12 mouse cellular contexts compared by ENCODE assay signal in the genomic region with DNA sequence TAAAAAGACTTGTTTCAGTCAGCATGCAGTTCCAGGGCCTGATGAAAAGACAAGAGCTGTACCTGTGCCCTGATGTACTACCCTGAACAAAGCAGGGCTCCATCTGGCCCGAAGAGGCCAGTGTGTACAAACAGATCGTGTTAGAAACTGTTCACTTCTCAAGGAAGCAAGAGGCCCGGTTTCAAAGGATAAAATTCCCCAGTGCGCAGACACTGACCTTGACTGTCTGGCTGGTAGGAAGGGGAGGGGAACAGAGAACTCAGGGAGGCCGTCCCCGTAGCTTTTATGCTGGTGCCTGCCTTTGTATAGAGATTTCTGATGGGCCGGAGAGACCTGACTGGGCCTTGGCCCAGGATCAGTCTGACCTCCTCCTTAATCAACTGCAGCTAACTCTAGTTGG.
DNase-seq lines count a peak whose midpoint lies in the region; ATAC-seq and TF ChIP-seq lines count a peak whose summit lies in the region.
"Had no signal": no experiment of that assay in that cellular context is flagged by ENCODE, and none has a peak within 500 bp of the region (broad histone marks: within the 10 kb centered on the region; RNA-seq: fewer than 3 reads in every experiment).

No protein-coding gene starts in this region.

- H3K27ac ChIP-seq in forebrain, embryonic 11.5 days (ENCODE audit: low read depth, low read length), result peak overlapping the region; percentile 55; the same call in 1 of the 2 replicates
- H3K27ac ChIP-seq in forebrain, postnatal 0 days (ENCODE audit: low read depth, low read length), result no peak overlapping the region; the same call in 1 of the 2 replicates
- H3K27ac ChIP-seq in ES-Bruce4 (ENCODE audit: insufficient read depth, low read length), result peak overlapping the region; percentile 52
- H3K27ac ChIP-seq in forebrain, embryonic 14.5 days (ENCODE audit: low read depth, low read length), result peak overlapping the region; percentile 46
- H3K27ac ChIP-seq in midbrain, embryonic 14.5 days (replicated peaks; ENCODE audit: low read depth, low read length), result peak overlapping the region; percentile 76

- no peak for TF ChIP-seq CTCF in forebrain, postnatal 0 days (IDR thresholded peaks at IDR 0.05; ENCODE audit: low read depth)
- TF ChIP-seq CTCF in ES-Bruce4 (IDR thresholded peaks at IDR 0.05; ENCODE audit: low read depth, low read length), result no peak

- WGBS in forebrain, embryonic 11.5 days, result 47% methylated on average over 7 of the region's 7 CpGs
- WGBS in forebrain, postnatal 0 days, result 30% methylated on average over 7 of the region's 7 CpGs
- 26% methylated on average over 7 of the region's 7 CpGs for WGBS in forebrain, embryonic 14.5 days
- 20% methylated on average over 7 of the region's 7 CpGs for WGBS in midbrain, embryonic 14.5 days

- intact Hi-C loops in left cerebral cortex, postnatal 25 days (cut with DNase I), result no loop called here

- H3K9me3 ChIP-seq in forebrain, embryonic 11.5 days (ENCODE audit: control insufficient read depth, low read length), result no peaks in the 10 kb centered on the region
- H3K9me3 ChIP-seq in forebrain, postnatal 0 days (ENCODE audit: low read length), result no peaks in the 10 kb centered on the region
- H3K9me3 ChIP-seq in ES-Bruce4 (replicated peaks; ENCODE audit: control insufficient read depth, insufficient read depth, low read length, poor library complexity, severe bottlenecking), result no peaks in the 10 kb centered on the region
- no peaks in the 10 kb centered on the region for H3K9me3 ChIP-seq in forebrain, embryonic 14.5 days (replicated peaks; ENCODE audit: control insufficient read depth, low read length)
- no peaks in the 10 kb centered on the region for H3K9me3 ChIP-seq in midbrain, embryonic 14.5 days (ENCODE audit: control insufficient read depth, low read length)

- H3K4me1 ChIP-seq in forebrain, embryonic 11.5 days (replicated peaks; ENCODE audit: control insufficient read depth, insufficient read depth, low read length), result peaks cover 32% of the 10 kb centered on the region
- H3K4me1 ChIP-seq in forebrain, postnatal 0 days (ENCODE audit: insufficient read depth), result peaks cover 24% of the 10 kb centered on the region
- peaks cover 17% of the 10 kb centered on the region for H3K4me1 ChIP-seq in ES-Bruce4 (ENCODE audit: control insufficient read depth, insufficient read depth, low read length)
- peaks cover 54% of the 10 kb centered on the region for H3K4me1 ChIP-seq in forebrain, embryonic 14.5 days (ENCODE audit: control insufficient read depth, insufficient read depth, low read length)
- peaks cover 62% of the 10 kb centered on the region for H3K4me1 ChIP-seq in midbrain, embryonic 14.5 days (ENCODE audit: control insufficient read depth, insufficient read depth, low read length)

- no peak for ATAC-seq in forebrain, embryonic 11.5 days (replicated peaks; ENCODE audit: low FRiP score)
- ATAC-seq in forebrain, postnatal 0 days, result no peak
- no peak for ATAC-seq in forebrain, embryonic 14.5 days
- ATAC-seq in midbrain, embryonic 14.5 days (ENCODE audit: low FRiP score, low TSS enrichment), result no peak

- H3K9ac ChIP-seq in forebrain, embryonic 11.5 days (ENCODE audit: low read length), result no peak overlapping the region
- no peak overlapping the region for H3K9ac ChIP-seq in forebrain, postnatal 0 days
- 0 out of 2 replicates have a peak overlapping the region, but pooled peaks have one; percentile 8 for H3K9ac ChIP-seq in ES-Bruce4 (ENCODE audit: low read depth, poor library complexity, severe bottlenecking)
- peak overlapping the region; percentile 21 for H3K9ac ChIP-seq in forebrain, embryonic 14.5 days (ENCODE audit: low read length)
- H3K9ac ChIP-seq in midbrain, embryonic 14.5 days (replicated peaks; ENCODE audit: low read length), result no peak overlapping the region

- H3K36me3 ChIP-seq in forebrain, embryonic 11.5 days (ENCODE audit: control insufficient read depth, insufficient read depth, low read length), result no peaks in the 10 kb centered on the region
- H3K36me3 ChIP-seq in forebrain, postnatal 0 days (ENCODE audit: insufficient read depth), result no peaks in the 10 kb centered on the region
- H3K36me3 ChIP-seq in ES-Bruce4 (ENCODE audit: control insufficient read depth, insufficient read depth, low read length, poor library complexity, severe bottlenecking), result no peaks in the 10 kb centered on the region; the same call in 1 of the 2 replicates
- no peaks in the 10 kb centered on the region for H3K36me3 ChIP-seq in forebrain, embryonic 14.5 days (ENCODE audit: control insufficient read depth, insufficient read depth, low read length)
- no peaks in the 10 kb centered on the region for H3K36me3 ChIP-seq in midbrain, embryonic 14.5 days (ENCODE audit: control insufficient read depth, insufficient read depth, low read length)

- no peaks in the 10 kb centered on the region for H3K27me3 ChIP-seq in forebrain, embryonic 11.5 days (ENCODE audit: control insufficient read depth, insufficient read depth, low read length)
- no peaks in the 10 kb centered on the region for H3K27me3 ChIP-seq in forebrain, postnatal 0 days (ENCODE audit: insufficient read depth, low read length)
- no peaks in the 10 kb centered on the region for H3K27me3 ChIP-seq in ES-Bruce4 (ENCODE audit: control insufficient read depth, insufficient read depth, low read length, poor library complexity, severe bottlenecking)
- no peaks in the 10 kb centered on the region for H3K27me3 ChIP-seq in forebrain, embryonic 14.5 days (replicated peaks; ENCODE audit: control insufficient read depth, insufficient read depth, low read length)
- H3K27me3 ChIP-seq in midbrain, embryonic 14.5 days (ENCODE audit: control insufficient read depth, insufficient read depth, low read length), result no peaks in the 10 kb centered on the region

- H3K4me3 ChIP-seq in forebrain, embryonic 11.5 days (ENCODE audit: low read depth, low read length), result no peak overlapping the region
- no peak overlapping the region for H3K4me3 ChIP-seq in forebrain, postnatal 0 days (ENCODE audit: low read depth, low read length)
- H3K4me3 ChIP-seq in ES-Bruce4 (ENCODE audit: low read depth, low read length), result no peak overlapping the region
- H3K4me3 ChIP-seq in forebrain, embryonic 14.5 days (ENCODE audit: low read depth, low read length), result no peak overlapping the region
- H3K4me3 ChIP-seq in midbrain, embryonic 14.5 days (replicated peaks; ENCODE audit: low read depth, low read length), result no peak overlapping the region

- no peak for TF ChIP-seq EP300 in ES-Bruce4 (IDR thresholded peaks at IDR 0.05; ENCODE audit: insufficient read depth, low read depth, low read length)

- TF ChIP-seq POLR2A in ES-Bruce4 (IDR thresholded peaks at IDR 0.05; ENCODE audit: insufficient read depth, low read length), result no peak

- no peak overlapping the region for H3K4me2 ChIP-seq in forebrain, embryonic 11.5 days (ENCODE audit: low read depth, low read length, severe bottlenecking)
- H3K4me2 ChIP-seq in forebrain, postnatal 0 days (ENCODE audit: low read depth), result no peak overlapping the region
- H3K4me2 ChIP-seq in forebrain, embryonic 14.5 days (ENCODE audit: low read length), result no peak overlapping the region
- no peak overlapping the region for H3K4me2 ChIP-seq in midbrain, embryonic 14.5 days (ENCODE audit: low read length)

- no peak for DNase-seq in forebrain, embryonic 11.5 days (ENCODE audit: low spot score)
- no peak for DNase-seq in forebrain, postnatal 0 days
- no peak for DNase-seq in forebrain, embryonic 14.5 days (ENCODE audit: low spot score)
- DNase-seq in midbrain, embryonic 14.5 days, result no peak
- no peak for DNase-seq in left cerebral cortex, postnatal 25 days (ENCODE audit: low spot score in 2 of 2)
- DNase-seq in left cerebral cortex, adult 8-10 months (ENCODE audit: low spot score in 2 of 2), result no peak
- no peak for DNase-seq in thymus, postnatal 4 days
- DNase-seq: cerebellum, postnatal 25 days; kidney, postnatal 25 days; liver; right cerebral cortex, postnatal 4 days had no signal

Comparison
In these comparisons a context has a peak if more than half of its experiments do, and no peak if none do; other contexts are left out.
1. H3K9ac ChIP-seq: peak in ES-Bruce4 (single experiment) and forebrain, embryonic 14.5 days (single experiment); none in forebrain, embryonic 11.5 days (single experiment), forebrain, postnatal 0 days (single experiment) and midbrain, embryonic 14.5 days (single experiment).